Mouse (Mus musculus): ENCODE data around the gene Lmna. TPM values are rescaled to one million over a fixed set of nuclear protein-coding genes. Genes with fewer than 3 reads are reported as not detected.
A peak's percentile ranks its signal among the peaks of the same experiment; 100 is the strongest.

The Lmna gene
- total and polyA plus RNA-seq, 3 experiments = 128 to 388 (median 302) TPM

GRCm38 (mm10) chr3:88533706-88534105, 23.9 kb upstream of the Lmna start:
- H3K27me3 ChIP-seq (ENCODE audit: control insufficient read depth in 1 of 2, insufficient read depth in 2 of 2, low read length in 2 of 2) = no peaks in the 10 kb centered on the region
- H3K9ac ChIP-seq (ENCODE audit: control insufficient read depth, low read depth, low read length, poor library complexity, severe bottlenecking) = no peak overlapping the region
- no peak overlapping the region for H3K27ac ChIP-seq (ENCODE audit: control insufficient read depth, low read depth, low read length)
- peaks cover 12% of the 10 kb centered on the region for H3K79me2 ChIP-seq (ENCODE audit: control insufficient read depth, insufficient read depth, low read length, poor library complexity)
- no peak overlapping the region for H3K4me3 ChIP-seq (ENCODE audit: control insufficient read depth in 1 of 2, insufficient read depth in 1 of 2, low read depth in 2 of 2, low read length in 2 of 2)
- H3K36me3 ChIP-seq (ENCODE audit: control insufficient read depth in 1 of 2, insufficient read depth in 2 of 2, low read length in 2 of 2) = peaks cover 0 to 13% of the 10 kb centered on the region in 2 experiments; a peak in 2 of 4 replicates
- H3K4me1 ChIP-seq (ENCODE audit: control insufficient read depth in 1 of 2, insufficient read depth in 2 of 2, low read length in 2 of 2) = peaks cover 9 to 20% of the 10 kb centered on the region in 2 experiments
- no peak for TF ChIP-seq USF2 (IDR thresholded peaks at IDR 0.05; ENCODE audit: borderline replicate concordance in 1 of 2, insufficient read depth in 1 of 2, low read depth in 1 of 2, low read length in 2 of 2)
- TF ChIP-seq MAZ (IDR thresholded peaks at IDR 0.05; ENCODE audit: low read depth, low read length) = no peak
- TF ChIP-seq MAX (IDR thresholded peaks at IDR 0.05; ENCODE audit: low read length) = no peak
- no peak for TF ChIP-seq TAL1 (IDR thresholded peaks at IDR 0.05; ENCODE audit: low read length)
- TF ChIP-seq MYB (IDR thresholded peaks at IDR 0.05; ENCODE audit: low read depth, low read length) = no peak
- no peak for TF ChIP-seq ZNF384 (IDR thresholded peaks at IDR 0.05; ENCODE audit: low read depth, low read length)
- no peak for TF ChIP-seq ZC3H11A (IDR thresholded peaks at IDR 0.05; ENCODE audit: low read depth, low read length)
- no peak for DNase-seq (ENCODE audit: low read depth, low spot score)
- no peaks in the 10 kb centered on the region for H3K9me3 ChIP-seq (replicated peaks; ENCODE audit: insufficient read depth, low read length)

GRCm38 (mm10) chr3:88532689-88533511, 23.1 kb upstream of the Lmna start:
- no peak overlapping the region for H3K27ac ChIP-seq (ENCODE audit: control insufficient read depth, low read depth, low read length)
- H3K4me1 ChIP-seq (ENCODE audit: control insufficient read depth in 1 of 2, insufficient read depth in 2 of 2, low read length in 2 of 2) = peaks cover 9 to 20% of the 10 kb centered on the region in 2 experiments

DNA sequence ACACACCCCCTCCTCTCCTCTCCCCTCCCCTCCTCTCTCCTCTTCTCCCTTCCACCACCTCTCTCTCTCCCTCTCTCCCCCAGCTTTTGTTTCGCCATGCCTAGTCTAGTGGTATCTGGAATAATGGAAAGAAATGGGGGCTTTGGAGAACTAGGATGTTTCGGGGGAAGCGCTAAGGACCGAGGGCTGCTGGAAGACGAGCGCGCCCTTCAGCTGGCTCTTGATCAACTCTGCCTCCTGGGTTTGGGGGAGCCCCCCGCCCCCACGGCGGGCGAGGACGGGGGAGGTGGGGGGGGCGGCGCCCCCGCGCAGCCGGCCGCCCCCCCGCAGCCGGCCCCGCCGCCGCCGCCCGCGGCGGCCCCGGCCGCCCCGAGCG, 22.5 kb upstream of the Lmna start, which contains the start of gene Mex3a:
Gene Mex3a (plus strand): TSS at position 97 of the 376 bp plus-strand sequence.
- peaks cover 9 to 20% of the 10 kb centered on the region in 2 experiments for H3K4me1 ChIP-seq (ENCODE audit: control insufficient read depth in 1 of 2, insufficient read depth in 2 of 2, low read length in 2 of 2)
- H3K4me3 ChIP-seq (ENCODE audit: control insufficient read depth in 1 of 2, insufficient read depth in 1 of 2, low read depth in 2 of 2, low read length in 2 of 2) = peak within 1 kb of the TSS; percentile 75 to 91
- H3K79me2 ChIP-seq (ENCODE audit: control insufficient read depth, insufficient read depth, low read length, poor library complexity) = peaks cover 12% of the 10 kb centered on the region
- H3K36me3 ChIP-seq (ENCODE audit: control insufficient read depth in 1 of 2, insufficient read depth in 2 of 2, low read length in 2 of 2) = peaks cover 0 to 13% of the 10 kb centered on the region in 2 experiments; a peak in 2 of 4 replicates
- TF ChIP-seq MXI1 (IDR thresholded peaks at IDR 0.05; ENCODE audit: low read depth, low read length) (no peak), POLR2AphosphoS2 (IDR thresholded peaks at IDR 0.05; ENCODE audit: low read length) (no peak), TAL1 (IDR thresholded peaks at IDR 0.05; ENCODE audit: low read length) (no peak), USF2 (IDR thresholded peaks at IDR 0.05; ENCODE audit: borderline replicate concordance in 1 of 2, insufficient read depth in 1 of 2, low read depth in 1 of 2, low read length in 2 of 2) (no peak), CHD1 (IDR thresholded peaks at IDR 0.05; ENCODE audit: low read depth, low read length) (no peak), BHLHE40 (IDR thresholded peaks at IDR 0.05; ENCODE audit: borderline replicate concordance, low read depth, low read length) (no peak), TBP (IDR thresholded peaks at IDR 0.05; ENCODE audit: low read depth, low read length) (no peak), RCOR1 (IDR thresholded peaks at IDR 0.05; ENCODE audit: low read depth, low read length) (no peak), UBTF (IDR thresholded peaks at IDR 0.05; ENCODE audit: borderline replicate concordance, insufficient read depth, low read depth, low read length) (no peak), ZMIZ1 (IDR thresholded peaks at IDR 0.05; ENCODE audit: low read depth, low read length) (no peak), MAX (IDR thresholded peaks at IDR 0.05; ENCODE audit: low read length) (no peak), NRF1 (IDR thresholded peaks at IDR 0.05; ENCODE audit: insufficient read depth, low read depth, low read length, poor library complexity, severe bottlenecking) (no peak)
- peak within 1 kb of the TSS; percentile 80 for H3K9ac ChIP-seq (ENCODE audit: control insufficient read depth, low read depth, low read length, poor library complexity, severe bottlenecking)
- no peaks in the 10 kb centered on the region for H3K9me3 ChIP-seq (replicated peaks; ENCODE audit: insufficient read depth, low read length)
- DNase-seq (ENCODE audit: low read depth, low spot score) = peak; percentile 47
- H3K27me3 ChIP-seq (ENCODE audit: control insufficient read depth in 1 of 2, insufficient read depth in 2 of 2, low read length in 2 of 2) = no peaks in the 10 kb centered on the region
- H3K27ac ChIP-seq (ENCODE audit: control insufficient read depth, low read depth, low read length) = peak within 1 kb of the TSS; percentile 41

More at GRCm38 (mm10) chr3:88532689-88533511, 23.1 kb upstream of the Lmna start:
- Histone ChIP-seq H3K9ac (ENCODE audit: control insufficient read depth, low read depth, low read length, poor library complexity, severe bottlenecking) (peak overlapping the region; percentile 71), H3K36me3 (ENCODE audit: control insufficient read depth in 1 of 2, insufficient read depth in 2 of 2, low read length in 2 of 2) (peaks cover 0 to 13% of the 10 kb centered on the region in 2 experiments; a peak in 2 of 4 replicates), H3K9me3 (replicated peaks; ENCODE audit: insufficient read depth, low read length) (no peaks in the 10 kb centered on the region), H3K79me2 (ENCODE audit: control insufficient read depth, insufficient read depth, low read length, poor library complexity) (peaks cover 12% of the 10 kb centered on the region), H3K27me3 (ENCODE audit: control insufficient read depth in 1 of 2, insufficient read depth in 2 of 2, low read length in 2 of 2) (no peaks in the 10 kb centered on the region), H3K4me3 (ENCODE audit: control insufficient read depth in 1 of 2, insufficient read depth in 1 of 2, low read depth in 2 of 2, low read length in 2 of 2) (peak overlapping the region; percentile 66 to 73)
- peak; percentile 60 for TF ChIP-seq MAX (IDR thresholded peaks at IDR 0.05; ENCODE audit: low read length)
- TF ChIP-seq MYB (IDR thresholded peaks at IDR 0.05; ENCODE audit: low read depth, low read length) = no peak
- TF ChIP-seq MAZ (IDR thresholded peaks at IDR 0.05; ENCODE audit: low read depth, low read length) = peak; percentile 39; the same call in 1 of the 2 replicates
- TF ChIP-seq MXI1 (IDR thresholded peaks at IDR 0.05; ENCODE audit: low read depth, low read length) = peak; percentile 79
- peak; percentile 34 for DNase-seq (ENCODE audit: low read depth, low spot score)

Measured in MEL (cell line).